Mouse (Mus musculus): ENCODE results near the gene Vps26a. TPM values are rescaled to one million over a fixed set of nuclear protein-coding genes. Genes with fewer than 3 reads are reported as not detected.
"Not testable (repeated sequence)": the region's sequence is repeated elsewhere in the genome, so short reads cannot be mapped to it uniquely, and the experiment has no call there.

Vps26a gene
- polyA plus RNA-seq, 1 experiment from 2014 or later = 83.0 TPM

GRCm38 (mm10) chr10:62491681-62492080 is 5.1 kb upstream of the Vps26a start:
- not testable (repeated sequence) for H3K27me3 ChIP-seq; H3K36me3 ChIP-seq (ENCODE audit: poor library complexity, severe bottlenecking); H3K4me2 ChIP-seq; H3K27ac ChIP-seq; H3K9ac ChIP-seq; ATAC-seq; H3K9me3 ChIP-seq (replicated peaks); H3K4me3 ChIP-seq; H3K4me1 ChIP-seq
- WGBS = 89% methylated on average over 3 of the region's 3 CpGs

GRCm38 (mm10) chr10:62488266-62488665 is 1.7 kb upstream of the Vps26a start:
- Histone ChIP-seq H3K27ac (no peak overlapping the region), H3K4me3 (no peak overlapping the region), H3K4me2 (no peak overlapping the region), H3K36me3 (ENCODE audit: poor library complexity, severe bottlenecking) (no peaks in the 10 kb centered on the region), H3K27me3 (no peaks in the 10 kb centered on the region), H3K9me3 (replicated peaks) (no peaks in the 10 kb centered on the region), H3K9ac (no peak overlapping the region), H3K4me1 (peaks cover 12% of the 10 kb centered on the region)
- no peak for ATAC-seq
- WGBS = 21% methylated on average over 1 of the region's 1 CpGs

- WGBS = under 1% methylated on average over 39 of the region's 48 CpGs
- peak; percentile 84 for ATAC-seq
Observed at GRCm38 (mm10) chr10:62485878-62486582, 575 bp downstream of the Vps26a start.

GRCm38 (mm10) chr10:62481108-62481852 is 5.3 kb downstream of the Vps26a start:
- no peak overlapping the region for H3K27ac ChIP-seq
- H3K27me3 ChIP-seq = no peaks in the 10 kb centered on the region
- no peak for ATAC-seq
- H3K36me3 ChIP-seq (ENCODE audit: poor library complexity, severe bottlenecking) = no peaks in the 10 kb centered on the region
- H3K4me3 ChIP-seq = no peak overlapping the region
- H3K4me2 ChIP-seq = no peak overlapping the region
- no peak overlapping the region for H3K9ac ChIP-seq
- WGBS = 47% methylated on average over 7 of the region's 7 CpGs
- H3K4me1 ChIP-seq = peaks cover 24% of the 10 kb centered on the region
- no peaks in the 10 kb centered on the region for H3K9me3 ChIP-seq (replicated peaks)

More at GRCm38 (mm10) chr10:62485878-62486582, 575 bp downstream of the Vps26a start:
- H3K4me3 ChIP-seq = peak overlapping the region; percentile 97
- H3K27me3 ChIP-seq = no peaks in the 10 kb centered on the region
- peak overlapping the region; percentile 95 for H3K9ac ChIP-seq
- H3K36me3 ChIP-seq (ENCODE audit: poor library complexity, severe bottlenecking) = no peaks in the 10 kb centered on the region
- H3K9me3 ChIP-seq (replicated peaks) = no peaks in the 10 kb centered on the region
- peak overlapping the region; percentile 75 for H3K27ac ChIP-seq
- peak overlapping the region; percentile 75 for H3K4me2 ChIP-seq
- peaks cover 21% of the 10 kb centered on the region for H3K4me1 ChIP-seq

GRCm38 (mm10) chr10:62476980-62477379 is 9.6 kb downstream of the Vps26a start:
- no peaks in the 10 kb centered on the region for H3K27me3 ChIP-seq
- H3K36me3 ChIP-seq (ENCODE audit: poor library complexity, severe bottlenecking) = 0 out of 2 replicates have a peak, but pooled peaks cover 6% of the 10 kb centered on the region
- H3K9ac ChIP-seq = no peak overlapping the region
- H3K27ac ChIP-seq = no peak overlapping the region
- no peaks in the 10 kb centered on the region for H3K9me3 ChIP-seq (replicated peaks)
- H3K4me1 ChIP-seq = peaks cover 11% of the 10 kb centered on the region
- 68% methylated on average over 2 of the region's 2 CpGs for WGBS
- ATAC-seq = no peak
- no peak overlapping the region for H3K4me2 ChIP-seq
- no peak overlapping the region for H3K4me3 ChIP-seq

- H3K27me3 ChIP-seq = no peaks in the 10 kb centered on the region
- peaks cover 4% of the 10 kb centered on the region for H3K4me1 ChIP-seq
- no peak for ATAC-seq
- H3K36me3 ChIP-seq (ENCODE audit: poor library complexity, severe bottlenecking) = 0 out of 2 replicates have a peak, but pooled peaks cover 6% of the 10 kb centered on the region
- WGBS = 89% methylated on average over 10 of the region's 10 CpGs
- no peak overlapping the region for H3K4me3 ChIP-seq
- no peak overlapping the region for H3K4me2 ChIP-seq
- no peak overlapping the region for H3K9ac ChIP-seq
- no peak overlapping the region for H3K27ac ChIP-seq
- H3K9me3 ChIP-seq (replicated peaks) = no peaks in the 10 kb centered on the region
Observed at GRCm38 (mm10) chr10:62474944-62475343, 11.7 kb downstream of the Vps26a start.

- peaks cover 4% of the 10 kb centered on the region for H3K4me1 ChIP-seq
- 28% methylated on average over 5 of the region's 5 CpGs for WGBS
- H3K9ac ChIP-seq = no peak overlapping the region
- H3K27me3 ChIP-seq = no peaks in the 10 kb centered on the region
- H3K4me2 ChIP-seq = no peak overlapping the region
- H3K9me3 ChIP-seq (replicated peaks) = no peaks in the 10 kb centered on the region
- H3K27ac ChIP-seq = no peak overlapping the region
- H3K36me3 ChIP-seq (ENCODE audit: poor library complexity, severe bottlenecking) = peaks cover 24% of the 10 kb centered on the region; the same call in 1 of the 2 replicates
- ATAC-seq = no peak
- no peak overlapping the region for H3K4me3 ChIP-seq
Observed at GRCm38 (mm10) chr10:62471105-62471504, 15.5 kb downstream of the Vps26a start.

GRCm38 (mm10) chr10:62469736-62470135 is 16.9 kb downstream of the Vps26a start:
- Histone ChIP-seq H3K9ac (no peak overlapping the region), H3K9me3 (replicated peaks) (no peaks in the 10 kb centered on the region), H3K4me1 (peaks cover 4% of the 10 kb centered on the region), H3K27me3 (no peaks in the 10 kb centered on the region), H3K4me3 (no peak overlapping the region), H3K36me3 (ENCODE audit: poor library complexity, severe bottlenecking) (peaks cover 24% of the 10 kb centered on the region; the same call in 1 of the 2 replicates), H3K27ac (no peak overlapping the region), H3K4me2 (no peak overlapping the region)
- WGBS = 97% methylated on average over 4 of the region's 4 CpGs
- ATAC-seq = no peak

- no peaks in the 10 kb centered on the region for H3K4me1 ChIP-seq
- no peak overlapping the region for H3K4me2 ChIP-seq
- peaks cover 72% of the 10 kb centered on the region for H3K36me3 ChIP-seq (ENCODE audit: poor library complexity, severe bottlenecking)
- no peak overlapping the region for H3K4me3 ChIP-seq
- H3K27me3 ChIP-seq = no peaks in the 10 kb centered on the region
- ATAC-seq = no peak
- no peaks in the 10 kb centered on the region for H3K9me3 ChIP-seq (replicated peaks)
- no peak overlapping the region for H3K27ac ChIP-seq
- H3K9ac ChIP-seq = no peak overlapping the region
Observed at GRCm38 (mm10) chr10:62461321-62461720, 25.3 kb downstream of the Vps26a start.

- H3K9me3 ChIP-seq (replicated peaks); H3K27me3 ChIP-seq; H3K27ac ChIP-seq; ATAC-seq; H3K4me3 ChIP-seq; H3K9ac ChIP-seq; H3K4me2 ChIP-seq: not testable (repeated sequence)
- Histone ChIP-seq H3K4me1 (peaks cover 18% of the 10 kb centered on the region), H3K36me3 (ENCODE audit: poor library complexity, severe bottlenecking) (peaks cover 31% of the 10 kb centered on the region)
- 78% methylated on average over 11 of the region's 11 CpGs for WGBS
Observed at GRCm38 (mm10) chr10:62452001-62452400, 34.6 kb downstream of the Vps26a start.

- H3K9ac ChIP-seq = peak overlapping the region; percentile 91
- H3K9me3 ChIP-seq (replicated peaks) = no peaks in the 10 kb centered on the region
- H3K4me1 ChIP-seq = peaks cover 18% of the 10 kb centered on the region
- peak overlapping the region; percentile 77 for H3K4me2 ChIP-seq
- H3K27me3 ChIP-seq = no peaks in the 10 kb centered on the region
- no peak for ATAC-seq
- H3K4me3 ChIP-seq = peak overlapping the region; percentile 72
- peak overlapping the region; percentile 81; the same call in 1 of the 2 replicates for H3K27ac ChIP-seq
- H3K36me3 ChIP-seq (ENCODE audit: poor library complexity, severe bottlenecking) = peaks cover 32% of the 10 kb centered on the region
- 35% methylated on average over 18 of the region's 18 CpGs for WGBS
Observed at GRCm38 (mm10) chr10:62450280-62450640, 36.3 kb downstream of the Vps26a start.
